Mouse (Mus musculus) liver, postnatal 0 days (tissue): Measurements from ENCODE around the gene Tk1.
A peak's percentile ranks its signal among the peaks of the same experiment; 100 is the strongest.

Experiments
- CTCF ChIP-seq: sonication (generic); IDR thresholded peaks from 2 replicates; pipeline ENCODE4 v1.5.1; 2016; ENCODE audit warnings: antibody characterized with exemption, low read depth
- EP300 ChIP-seq: IDR thresholded peaks from 2 replicates; pipeline ENCODE4 v1.6.1; 2016; ENCODE audit warnings: antibody characterized with exemption, low read depth, mild to moderate bottlenecking

GRCm38 (mm10) chr11:117824060-117824969 lies 1.6 kb downstream of the Tk1 start:
- TF ChIP-seq EP300: no peak; the same call in 1 of the 2 replicates
- TF ChIP-seq CTCF: peak; percentile 97
